Mouse (Mus musculus) left cerebral cortex, postnatal 4 days (tissue): ENCODE measurements around the gene Ntrk2. TPM values are rescaled to one million over a fixed set of nuclear protein-coding genes. Genes with fewer than 3 reads are reported as not detected.

ENCODE experiments used
- DNase-seq: peaks from one replicate; pipeline ENCODE4 v3.0.0-alpha.2; 2022
- intact Hi-C: fragments of 180-260 bp; cut with DNase I; formaldehyde crosslinking; loops from one replicate; pipeline ENCODE4 v1.15.1; 2025
- total RNA-seq, 2 experiments: library from RNA; stranded (reverse); gene quantifications; 2 replicates each; pipeline ENCODE4 v1.2.3; 2021

Gene Ntrk2
- total RNA-seq, 2 experiments from 2014 or later = 288 to 312 TPM

DNA sequence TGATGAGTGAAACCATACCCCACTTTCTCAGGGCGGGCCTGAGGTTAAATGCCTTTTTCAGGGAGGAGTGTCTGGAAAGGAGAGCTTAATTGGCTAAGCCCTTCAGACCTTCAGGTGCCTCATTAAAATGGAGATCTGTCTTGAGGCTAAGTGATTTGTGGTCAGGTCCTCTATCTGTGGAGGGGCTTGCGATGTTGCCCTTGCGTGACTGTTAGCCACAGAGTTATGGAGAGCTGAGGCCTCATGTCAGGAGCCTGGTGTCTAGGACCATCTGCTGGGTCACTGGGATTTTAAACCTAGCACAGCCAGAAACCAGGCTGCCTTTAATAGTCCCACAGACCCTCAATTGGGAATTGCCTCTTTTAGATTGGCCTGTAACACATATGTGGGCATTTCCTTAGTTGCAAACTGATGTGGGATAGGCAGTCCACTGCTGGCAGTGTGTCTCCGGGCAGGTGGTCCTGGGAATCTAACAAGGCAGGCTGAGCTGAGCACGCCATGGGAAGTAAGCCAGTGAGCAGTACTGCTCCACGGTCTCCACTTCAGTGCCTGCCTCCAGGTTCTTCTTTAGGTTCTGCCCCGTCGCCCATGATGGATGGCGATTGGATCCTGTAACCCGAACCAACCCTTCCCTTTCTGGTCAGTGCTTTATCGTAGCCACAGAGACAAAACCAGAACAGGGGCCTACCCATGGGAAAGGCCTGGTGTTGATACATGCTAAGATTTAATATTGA, 152.0 kb downstream of the Ntrk2 start:
- intact Hi-C loops = no loop called here
- DNase-seq = no peak

DNA sequence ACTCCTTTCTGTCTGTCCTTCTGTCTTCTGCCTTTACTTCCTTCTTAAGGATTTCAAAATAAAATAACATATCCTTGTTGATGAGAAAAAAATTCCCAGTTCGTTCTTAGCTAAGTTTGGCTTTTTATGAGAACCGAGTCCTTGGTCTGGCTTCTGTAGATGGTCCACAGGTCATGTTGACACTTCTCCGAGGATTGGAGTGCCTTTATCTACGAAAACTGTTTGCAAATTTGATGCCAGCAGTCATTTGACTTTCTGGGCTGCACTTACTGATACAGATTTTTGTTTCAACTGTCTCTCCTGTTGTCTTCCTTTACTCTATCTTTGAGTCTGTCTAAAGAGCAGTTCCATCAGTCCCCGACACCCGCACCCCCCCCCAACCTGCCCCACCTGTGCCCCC, 154.0 kb downstream of the Ntrk2 start:
- intact Hi-C loops = no loop called here
- no peak for DNase-seq

DNA sequence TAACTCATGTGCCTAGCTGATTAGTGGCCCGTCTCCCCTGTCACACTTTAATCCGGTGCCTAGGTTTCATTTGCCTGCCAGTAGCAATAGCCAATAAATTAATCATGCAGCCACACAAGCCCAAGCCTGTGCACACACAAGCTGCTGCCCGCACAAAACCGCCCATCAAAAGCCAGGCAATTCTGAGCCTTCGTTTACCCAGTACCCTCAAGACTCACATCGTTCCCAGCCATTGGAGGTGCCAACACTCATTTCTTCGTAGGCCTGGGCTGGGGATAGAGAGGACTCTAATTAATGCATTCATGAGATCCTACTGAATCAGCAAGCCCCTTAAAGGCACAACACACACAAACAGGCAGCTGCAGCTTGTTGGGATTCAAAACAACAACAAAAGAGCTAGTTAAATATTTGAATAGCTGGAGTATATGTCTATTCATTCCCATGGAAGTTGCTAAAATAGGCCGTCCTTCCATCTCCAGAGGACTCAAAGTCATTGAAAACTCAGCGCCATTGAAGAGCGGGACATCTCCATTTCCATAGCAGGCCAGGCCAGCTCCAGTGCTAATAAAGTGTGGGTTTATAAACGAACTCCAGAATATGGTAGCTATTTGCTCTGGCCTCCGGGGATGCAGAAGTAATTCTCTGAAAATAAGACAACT, 158.5 kb downstream of the Ntrk2 start:
- intact Hi-C loops = no loop called here
- DNase-seq = peak; percentile 40

DNA sequence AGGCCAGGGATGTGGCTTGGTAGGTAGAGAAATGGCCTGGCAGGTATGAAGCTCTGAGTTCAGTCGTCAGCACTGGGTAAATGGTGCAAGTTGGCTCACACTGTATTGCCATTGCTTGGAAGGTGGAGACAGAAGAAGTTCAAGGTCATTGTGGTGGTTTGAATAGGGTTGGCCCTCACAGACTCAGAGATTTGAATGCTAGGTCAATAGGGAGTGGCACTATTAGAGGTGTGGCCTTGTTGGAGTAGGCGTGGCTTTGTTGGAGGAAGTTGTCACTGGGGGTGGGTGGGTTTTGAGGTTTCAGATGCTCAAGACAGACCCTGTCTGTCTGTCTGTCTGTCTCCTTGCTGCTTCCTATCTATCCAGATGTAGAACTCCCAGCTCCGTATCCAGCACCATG, 159.5 kb downstream of the Ntrk2 start:
- no peak for DNase-seq
- intact Hi-C loops = no loop called here

DNA sequence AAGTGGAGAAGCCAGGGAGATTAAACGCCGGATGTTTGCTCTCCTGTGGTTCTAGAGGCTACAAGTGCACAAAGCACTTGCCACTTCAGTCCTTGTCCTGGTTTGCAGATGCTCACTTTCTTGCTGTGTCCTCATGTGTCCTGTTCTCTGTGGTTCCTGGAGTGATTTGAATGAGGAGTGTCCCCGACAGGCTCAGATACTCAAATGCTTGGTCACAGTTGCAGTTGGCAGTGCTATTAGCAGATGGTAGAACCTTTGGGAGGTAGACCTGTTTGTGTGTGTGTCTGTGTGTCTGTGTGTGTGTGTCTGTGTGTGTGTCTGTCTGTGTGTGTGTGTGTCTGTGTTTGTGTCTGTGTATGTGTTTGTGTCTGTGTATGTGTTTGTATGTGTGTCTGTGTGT, 160.1 kb downstream of the Ntrk2 start:
- DNase-seq = no peak
- intact Hi-C loops = no loop called here

DNA sequence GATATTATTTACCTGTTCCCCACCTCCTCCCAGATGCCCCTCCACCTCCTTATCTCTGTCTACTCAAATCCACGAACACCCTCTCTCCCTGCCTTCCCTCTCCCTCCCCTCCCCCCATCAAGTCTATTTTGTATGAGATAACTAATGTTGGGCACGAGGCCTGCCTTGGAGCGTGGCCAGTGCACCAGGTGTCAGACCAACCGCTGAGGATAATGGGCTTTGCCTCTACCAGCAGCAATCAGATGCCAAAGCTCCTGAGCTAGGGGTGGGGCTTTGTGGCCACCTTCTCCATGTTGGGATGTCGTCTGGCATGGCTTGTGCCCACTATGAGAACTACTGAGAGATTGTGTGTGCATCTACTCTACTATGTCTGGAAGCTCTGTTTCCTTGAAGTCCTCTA, 161.8 kb downstream of the Ntrk2 start:
- peak; percentile 80 for DNase-seq
- intact Hi-C loops = no loop called here

DNA sequence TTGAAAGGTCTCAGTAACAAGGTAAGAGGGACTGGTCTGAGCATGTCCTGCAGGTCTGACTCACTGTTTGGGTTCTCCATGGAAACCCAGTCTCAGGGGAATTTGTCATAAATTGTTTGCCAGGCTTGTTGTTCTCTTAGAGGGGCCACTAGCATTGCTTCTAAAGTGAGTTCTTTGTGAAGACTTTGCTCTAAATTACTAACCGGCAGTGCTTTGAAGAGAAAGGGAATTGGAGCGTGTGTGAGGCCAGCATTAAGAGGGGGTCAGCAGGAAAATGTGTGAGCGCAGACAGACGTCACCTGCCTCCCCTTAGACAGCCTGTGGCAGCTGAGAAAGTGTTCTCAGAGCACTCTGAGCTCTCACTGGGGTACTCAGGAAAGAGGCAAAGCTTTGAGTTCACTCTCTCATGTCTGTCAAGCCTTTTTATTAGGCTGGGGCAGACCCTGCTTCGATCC, 165.1 kb downstream of the Ntrk2 start:
- intact Hi-C loops = no loop called here
- DNase-seq = no peak

DNA sequence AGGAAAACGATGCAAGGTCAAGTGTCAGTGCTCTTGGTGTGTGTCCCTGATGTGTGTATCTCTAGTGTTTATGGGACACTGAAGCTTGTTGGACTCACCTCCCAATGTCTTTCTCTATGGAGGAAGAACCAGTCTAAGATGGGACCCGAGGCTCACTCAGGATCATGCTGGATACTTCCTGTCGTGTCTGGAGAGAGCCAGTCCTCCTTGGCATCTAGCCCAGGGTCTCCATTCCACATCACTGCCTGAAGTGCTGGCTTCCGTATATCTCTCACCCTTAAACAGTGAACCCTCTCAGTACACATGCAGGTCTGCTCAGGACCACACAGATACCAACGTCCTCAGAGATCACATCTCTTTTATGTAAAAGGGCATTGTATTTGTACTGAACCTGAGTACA, 166.1 kb downstream of the Ntrk2 start:
- peak; percentile 50 for DNase-seq
- intact Hi-C loops = no loop called here

DNA sequence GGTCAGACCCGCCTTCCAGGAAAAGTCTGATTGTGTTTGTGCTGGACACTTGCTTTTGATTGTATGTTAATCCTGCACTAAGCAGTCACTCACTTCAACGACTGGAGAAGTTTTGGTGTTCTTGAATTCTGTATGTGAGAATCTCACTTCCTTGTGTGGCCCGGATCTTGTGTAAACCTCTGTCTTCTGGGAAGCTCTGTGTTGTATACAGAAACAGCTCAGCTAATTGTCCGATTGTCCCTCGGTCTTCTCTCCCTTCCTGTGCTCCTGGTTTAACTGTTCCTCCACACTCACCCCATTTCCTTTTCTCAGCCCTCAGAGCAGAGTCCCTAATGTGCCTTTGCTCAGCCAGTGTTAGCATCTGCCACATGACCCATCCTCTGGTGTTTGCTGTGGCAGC, 190.1 kb downstream of the Ntrk2 start:
- intact Hi-C loops = no loop called here
- DNase-seq = no peak

DNA sequence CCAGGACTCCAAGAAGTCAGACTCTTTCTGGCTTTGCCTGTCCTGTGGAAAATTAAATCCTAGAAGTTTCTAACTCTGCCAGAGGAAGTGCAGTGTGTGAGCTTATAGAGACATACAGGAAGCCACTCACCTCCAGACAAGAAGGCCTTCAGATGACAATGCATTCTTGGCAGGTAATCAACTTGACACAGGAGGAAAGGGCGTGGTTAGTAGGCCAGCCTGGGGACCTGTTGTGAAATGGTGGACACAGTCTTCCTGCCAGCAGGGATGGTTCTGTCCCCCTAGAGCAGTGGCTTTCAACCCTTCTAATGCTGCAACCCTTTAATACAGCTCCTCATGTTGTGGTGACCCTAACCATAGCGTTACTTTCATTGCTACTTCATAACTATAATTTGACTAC, 191.4 kb downstream of the Ntrk2 start:
- DNase-seq = no peak
- intact Hi-C loops = no loop called here

DNA sequence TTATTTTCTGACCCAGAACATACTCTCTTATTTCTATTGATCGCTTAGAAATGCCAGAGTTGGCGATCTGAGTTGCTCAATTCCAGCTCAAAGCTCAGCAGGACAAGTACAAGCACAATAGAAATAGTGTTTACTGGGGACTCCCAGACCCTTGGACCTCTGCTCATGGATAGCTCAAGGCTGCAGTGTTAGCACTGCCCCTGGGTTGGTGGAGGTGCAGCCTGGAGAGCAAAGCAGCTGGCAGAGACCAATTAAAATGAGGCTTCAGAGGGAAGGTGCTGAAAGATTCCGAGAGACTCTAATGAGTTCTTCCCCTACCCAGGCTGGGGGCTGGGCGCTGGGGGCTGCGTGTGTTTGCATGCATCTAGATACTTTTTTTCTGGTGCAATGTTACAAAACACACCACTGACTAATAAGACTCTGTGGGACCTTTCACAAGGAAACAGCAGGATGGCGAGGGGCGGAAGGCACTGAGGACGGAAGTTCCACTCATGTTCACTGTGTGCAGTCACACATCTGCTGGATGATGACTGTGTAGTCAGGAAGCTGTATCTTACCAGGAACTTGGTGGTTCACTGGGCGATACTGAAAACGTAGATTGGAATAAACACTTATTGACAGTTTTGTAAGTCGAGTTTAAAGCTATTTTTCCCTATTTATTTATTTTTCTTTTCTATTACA, 193.1 kb downstream of the Ntrk2 start:
- DNase-seq = no peak
- intact Hi-C loops = no loop called here

DNA sequence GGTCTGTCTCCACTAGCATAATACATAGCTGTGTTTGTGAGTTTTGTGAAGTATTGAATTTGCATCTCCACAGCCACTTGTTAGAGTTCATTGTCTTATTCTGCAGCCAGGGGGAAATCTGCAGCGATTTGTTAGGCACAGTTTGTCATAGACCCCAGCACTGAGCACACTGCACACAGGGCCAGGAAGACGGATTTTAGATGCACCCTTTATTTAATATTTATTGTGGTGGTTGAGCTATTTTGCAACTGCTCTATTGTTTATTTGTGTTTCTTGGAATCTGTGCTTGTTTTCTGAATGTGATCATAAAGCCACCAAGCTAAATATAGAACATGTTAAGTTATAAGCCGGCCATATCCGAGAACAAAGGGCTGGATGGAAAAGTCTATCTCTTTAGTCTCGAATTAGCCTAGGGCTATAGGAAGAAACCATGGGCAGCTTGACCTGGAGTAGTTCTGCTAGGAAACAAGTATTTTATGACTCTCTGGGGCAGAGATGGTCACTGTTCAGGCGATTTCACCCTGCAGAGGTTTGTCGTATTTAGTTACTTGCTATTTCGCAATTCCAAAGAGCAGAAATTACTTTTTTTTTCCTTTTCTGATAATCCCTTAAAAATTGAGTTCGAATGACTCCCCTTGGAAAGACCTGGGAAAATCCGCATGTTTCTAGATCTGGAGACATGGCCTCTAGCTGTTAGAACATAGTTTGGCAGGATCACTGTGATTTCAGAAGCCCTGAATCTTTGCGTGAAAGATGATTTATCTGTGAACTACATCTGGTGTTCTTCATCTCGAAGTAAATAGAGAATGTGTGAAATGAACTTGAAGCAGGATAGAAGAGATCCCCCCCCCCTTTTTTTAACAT, 196.8 kb downstream of the Ntrk2 start:
- no peak for DNase-seq
- intact Hi-C loops = no loop called here

DNA sequence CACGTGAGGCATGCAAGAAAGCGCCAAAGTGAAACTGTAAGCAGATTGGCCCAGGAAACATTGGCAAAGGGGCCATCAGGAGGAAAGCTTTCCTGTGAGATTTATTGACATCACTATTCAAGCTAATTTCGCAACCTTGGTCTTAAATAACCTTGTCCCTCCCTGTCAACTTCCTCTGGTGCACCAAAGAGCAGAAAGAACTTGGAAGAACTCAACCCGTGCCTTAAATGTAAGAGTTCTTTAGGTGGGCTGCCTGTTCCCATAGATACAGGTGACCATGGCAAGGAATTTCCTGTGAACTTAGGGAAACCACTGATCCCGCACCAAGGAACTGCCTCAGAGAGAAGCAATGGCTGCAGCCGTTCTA, 197.4 kb downstream of the Ntrk2 start:
- DNase-seq = no peak
- intact Hi-C loops = no loop called here

DNA sequence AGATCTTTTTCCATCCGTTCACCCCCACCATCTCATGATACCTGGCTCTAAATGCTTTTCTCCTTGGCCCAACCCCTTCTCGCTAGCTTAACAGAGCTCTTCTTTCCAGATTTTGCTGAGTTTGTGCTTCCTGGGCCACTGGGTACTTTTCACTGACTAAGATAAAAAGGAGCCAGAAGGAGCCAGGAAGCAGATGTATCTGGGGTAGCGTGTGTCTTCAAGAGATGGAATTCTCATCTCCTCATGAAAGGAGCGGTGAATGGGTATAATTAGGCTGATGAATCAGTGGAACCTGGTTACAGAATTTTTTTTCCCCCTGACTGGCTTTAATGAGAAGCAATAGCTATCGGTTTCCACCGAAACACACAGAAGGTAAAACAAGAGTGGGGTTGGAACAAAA, 198.2 kb downstream of the Ntrk2 start:
- DNase-seq = no peak
- intact Hi-C loops = no loop called here

DNA sequence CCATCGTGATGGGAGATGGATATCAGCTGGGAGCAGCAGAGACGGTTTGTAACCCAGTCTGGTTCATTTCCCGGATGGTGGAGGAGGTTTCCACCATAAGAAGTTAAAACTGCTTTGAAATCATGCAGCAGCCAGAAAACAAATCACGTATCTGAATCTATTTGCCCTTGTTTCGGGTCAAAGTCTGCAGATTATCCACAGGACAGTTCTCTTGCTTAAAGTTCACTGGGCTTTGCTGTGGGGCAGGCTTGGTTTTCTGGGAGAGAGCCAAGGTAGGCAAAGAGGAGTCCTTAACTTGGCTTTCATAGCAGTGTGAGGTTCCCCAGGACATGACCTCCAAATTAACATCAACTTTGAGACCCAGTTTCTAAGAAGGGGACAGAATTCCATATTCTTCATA, 203.5 kb downstream of the Ntrk2 start:
- no peak for DNase-seq
- intact Hi-C loops = no loop called here

DNA sequence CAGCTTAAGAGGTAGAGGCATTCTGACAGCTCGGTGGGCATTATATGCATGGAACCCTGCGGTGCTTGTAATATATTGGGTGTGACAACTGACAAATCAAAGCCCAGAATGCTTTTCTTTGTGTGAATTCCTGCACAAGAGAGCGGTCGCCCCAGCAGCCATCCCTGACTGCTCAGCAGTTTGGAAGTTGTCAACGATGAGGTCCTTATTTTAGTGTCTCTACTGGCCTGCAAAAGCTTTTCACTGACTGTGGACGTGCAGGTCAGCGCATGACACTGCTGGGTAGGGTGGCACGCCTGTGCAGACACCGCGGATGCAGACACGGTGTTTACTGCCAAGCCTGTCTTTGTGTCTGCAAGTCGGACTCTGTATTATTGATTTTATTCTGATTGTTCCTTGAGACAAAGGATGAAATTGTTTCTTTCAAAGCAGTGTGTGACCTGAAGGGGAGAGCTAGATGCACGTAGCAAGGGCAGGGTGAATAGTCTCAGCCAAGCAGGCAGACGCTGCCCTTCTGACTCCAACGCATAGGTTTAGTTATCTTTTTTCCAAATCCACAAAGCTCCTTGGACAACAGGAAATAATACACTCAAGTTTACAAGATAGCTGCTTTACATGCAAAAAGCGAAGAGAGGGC, 204.6 kb downstream of the Ntrk2 start:
- DNase-seq = no peak
- intact Hi-C loops = no loop called here

DNA sequence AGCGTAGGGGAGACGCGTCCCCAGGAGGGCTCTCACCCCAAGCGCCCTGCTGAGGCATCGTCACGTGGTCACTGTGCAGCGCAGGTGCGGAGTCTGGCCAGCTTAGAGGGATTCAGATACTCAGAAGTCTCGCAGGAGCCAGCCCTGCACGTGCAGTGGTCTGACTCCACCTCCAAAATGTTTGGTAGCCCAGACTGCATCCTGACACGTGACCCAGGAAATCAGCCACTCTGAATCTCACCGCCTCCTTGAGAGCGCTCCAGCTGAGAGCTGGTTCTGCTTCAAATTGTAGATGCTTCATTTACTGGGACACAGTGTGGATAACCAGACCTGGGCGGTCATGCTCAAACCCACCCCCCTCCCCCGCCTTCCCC, 205.1 kb downstream of the Ntrk2 start:
- DNase-seq = peak; percentile 78
- intact Hi-C loops = no loop called here

DNA sequence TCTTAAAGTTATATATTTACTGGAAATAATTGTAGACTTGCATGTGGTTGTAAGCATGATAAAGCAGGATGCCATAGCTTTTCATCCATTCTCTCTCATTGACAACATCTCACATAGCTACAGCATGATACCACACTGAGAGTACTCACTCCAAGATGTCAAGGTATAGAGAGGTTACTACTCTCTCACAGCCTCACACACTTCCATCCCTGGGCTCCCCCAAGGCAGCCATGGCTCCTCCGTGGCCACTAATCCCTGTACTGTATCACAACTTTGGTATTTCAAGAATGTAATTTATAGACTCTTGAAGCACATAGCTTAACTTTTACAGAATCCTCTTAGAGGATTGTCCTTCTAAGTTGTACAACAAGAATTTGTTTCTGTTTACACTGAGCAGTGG, 209.0 kb downstream of the Ntrk2 start:
- intact Hi-C loops = no loop called here
- no peak for DNase-seq

DNA sequence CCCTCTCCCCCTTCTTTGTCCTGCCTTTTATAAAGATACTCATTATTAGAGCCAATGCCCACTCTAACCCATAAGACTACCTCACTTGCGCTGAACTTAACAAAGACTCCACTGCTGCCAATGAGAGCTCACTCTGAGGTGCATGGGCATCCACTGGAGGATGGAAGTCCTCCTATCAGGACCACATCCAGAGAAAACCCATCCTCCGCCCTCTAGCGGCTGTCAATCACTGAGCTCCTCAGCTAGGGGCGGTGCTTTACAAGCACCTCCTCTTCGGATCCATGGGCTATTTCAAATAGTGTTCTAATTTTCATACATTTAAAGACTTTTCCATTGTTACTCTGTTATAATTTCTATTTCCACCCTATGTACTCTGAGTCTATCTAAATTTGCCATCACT, 210.8 kb downstream of the Ntrk2 start:
- intact Hi-C loops = no loop called here
- no peak for DNase-seq

DNA sequence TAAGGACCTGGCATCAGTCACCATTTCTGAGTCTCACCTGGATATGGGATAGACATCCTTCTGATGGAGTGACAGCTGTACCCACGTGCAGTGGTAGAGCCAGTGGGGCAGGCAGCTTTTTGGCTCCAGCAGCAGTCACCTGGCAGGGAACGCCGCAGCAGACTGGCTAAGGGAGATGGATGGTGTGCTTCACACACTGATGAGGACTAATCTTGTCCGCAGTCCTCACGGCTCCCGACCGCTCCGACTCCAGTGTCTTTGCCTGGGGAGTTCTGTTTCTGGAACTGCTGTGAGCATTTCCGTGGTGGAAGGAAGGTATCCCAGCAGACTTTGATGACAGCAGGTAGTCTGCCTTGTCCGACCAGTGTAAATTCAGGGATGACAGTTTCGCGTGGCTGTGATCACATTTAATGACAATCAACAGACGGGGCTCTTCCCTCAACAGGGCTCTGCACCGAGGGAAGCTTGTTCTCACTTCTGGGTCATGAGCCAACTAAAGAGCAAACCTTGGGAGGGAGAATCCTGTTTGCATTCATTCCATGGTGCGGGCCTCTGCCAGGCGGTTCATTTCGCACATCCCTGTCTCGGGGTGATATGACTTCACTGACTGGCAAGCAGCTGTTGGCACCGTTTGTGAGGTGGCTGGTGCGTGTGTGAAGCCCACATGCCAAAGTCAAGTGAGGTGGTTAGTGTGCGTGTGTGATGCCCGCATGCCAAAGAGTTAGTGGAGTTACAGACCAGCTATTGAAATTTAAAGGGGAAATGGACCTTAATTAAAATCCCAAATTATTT, 216.1 kb downstream of the Ntrk2 start:
- DNase-seq = peak; percentile 43
- intact Hi-C loops = no loop called here
